Mouse (Mus musculus) CH12.LX (cell line): ENCODE results near the gene Tnik.

Experiments
- CTCF ChIP-seq, 2 experiments: IDR thresholded peaks in 1 of 2; conservative IDR thresholded peaks in 1 of 2; 2 replicates each; pipeline ENCODE4 v1.5.1; 2011 to 2012; ENCODE audit warnings: low read depth in 2 of 2, low read length in 2 of 2, improper control_type of control experiment in 1 of 2, inconsistent platforms in 1 of 2, mild to moderate bottlenecking in 1 of 2, moderate library complexity in 1 of 2
- ELF1 ChIP-seq: IDR thresholded peaks from 2 replicates; pipeline ENCODE4 v1.6.1; 2014; ENCODE audit warnings: low read depth, mild to moderate bottlenecking, inconsistent platforms, low read length, improper control_type of control experiment
- EP300 ChIP-seq: IDR thresholded peaks from 2 replicates; pipeline ENCODE4 v1.6.1; 2011; ENCODE audit warnings: low read length, improper control_type of control experiment
- ZNF384 ChIP-seq: IDR thresholded peaks from 2 replicates; pipeline ENCODE4 v1.6.1; 2012; ENCODE audit warnings: low read depth, low read length, improper control_type of control experiment, inconsistent platforms

GRCm38 (mm10) chr3:28681866-28682265 is 418.9 kb downstream of the Tnik start:
- no peak for TF ChIP-seq EP300
- TF ChIP-seq ZNF384 = no peak
- TF ChIP-seq CTCF (conservative IDR thresholded peaks at IDR 0.05 in 1 of 2, IDR thresholded peaks at IDR 0.05 in 1 of 2; ENCODE audit: low read depth in 2 of 2, low read length in 2 of 2) = no peak
- TF ChIP-seq ELF1 = no peak
